8 mouse cellular contexts compared by ENCODE assay signal in genomic region chr14:57951089-57951488, GRCm38 (mm10). TPM values are rescaled to one million over a fixed set of nuclear protein-coding genes. Genes with fewer than 3 reads are reported as not detected.
DNase-seq lines count a peak whose midpoint lies in the region; ATAC-seq lines count a peak whose summit lies in the region.

No protein-coding gene starts in this region.

- DNase-seq in frontal cortex, postnatal 36 days (ENCODE audit: low spot score in 2 of 2): peak; percentile 5 to 21
- DNase-seq in frontal cortex, postnatal 25 days (ENCODE audit: low spot score in 2 of 2): no peak
- DNase-seq in midbrain, embryonic 10.5 days (ENCODE audit: low spot score): peak; percentile 32
- peak; percentile 56 for DNase-seq in ZHBTc4 (ENCODE audit: low read depth, low spot score)
- peak; percentile 32 for DNase-seq in retina, postnatal 7 days (ENCODE audit: low read depth, low spot score)
- no peak for DNase-seq in gastrocnemius, adult 8-10 months (ENCODE audit: low spot score in 2 of 2)

- no peak overlapping the region for H3K27ac ChIP-seq in midbrain, embryonic 10.5 days (replicated peaks)
- H3K27ac ChIP-seq in midbrain, embryonic 16.5 days (ENCODE audit: low read length): no peak overlapping the region

- H3K36me3 ChIP-seq in midbrain, embryonic 10.5 days: peaks cover 22% of the 10 kb centered on the region
- H3K36me3 ChIP-seq in midbrain, embryonic 16.5 days (ENCODE audit: control insufficient read depth, insufficient read depth, low read length): peaks cover 3% of the 10 kb centered on the region; the same call in 1 of the 2 replicates

- no peak overlapping the region for H3K4me3 ChIP-seq in midbrain, embryonic 10.5 days
- no peak overlapping the region for H3K4me3 ChIP-seq in midbrain, embryonic 16.5 days (ENCODE audit: low read depth, low read length)

- no peaks in the 10 kb centered on the region for H3K9me3 ChIP-seq in midbrain, embryonic 10.5 days (replicated peaks)
- H3K9me3 ChIP-seq in midbrain, embryonic 16.5 days (replicated peaks; ENCODE audit: control insufficient read depth, low read length, poor library complexity, severe bottlenecking): no peaks in the 10 kb centered on the region

- H3K4me2 ChIP-seq in midbrain, embryonic 16.5 days (ENCODE audit: low read length): no peak overlapping the region

- no peaks in the 10 kb centered on the region for H3K27me3 ChIP-seq in midbrain, embryonic 10.5 days (ENCODE audit: low read depth, poor library complexity, severe bottlenecking)
- H3K27me3 ChIP-seq in midbrain, embryonic 16.5 days (ENCODE audit: control insufficient read depth, insufficient read depth, low read depth, low read length): no peaks in the 10 kb centered on the region

- WGBS in midbrain, embryonic 10.5 days: 29% methylated on average over 2 of the region's 2 CpGs
- WGBS in midbrain, embryonic 16.5 days: 24% methylated on average over 2 of the region's 2 CpGs

- no peak for ATAC-seq in midbrain, embryonic 16.5 days
- peak; percentile 32 to 64; a peak in 1 of 4 replicates for ATAC-seq in hematopoietic stem cell, adult 5-6 weeks (replicated peaks in 1 of 2; ENCODE audit: insufficient read depth in 1 of 2, low FRiP score in 2 of 2, low TSS enrichment in 1 of 2, low read depth in 1 of 2, poor library complexity in 2 of 2, severe bottlenecking in 2 of 2)

- peaks cover 4% of the 10 kb centered on the region; the same call in 1 of the 2 replicates for H3K4me1 ChIP-seq in midbrain, embryonic 10.5 days
- no peaks in the 10 kb centered on the region for H3K4me1 ChIP-seq in midbrain, embryonic 16.5 days (ENCODE audit: control insufficient read depth, insufficient read depth, low read length)

- no peak overlapping the region for H3K9ac ChIP-seq in midbrain, embryonic 16.5 days (ENCODE audit: low read depth, low read length)

RNA-seq across cellular contexts. Expression of gene Micu2, which starts 48.0 kb away (rescaled TPM):
- polyA plus RNA-seq in midbrain, embryonic 10.5 days (2016; fragmentation: Nextera tagmentation; extraction: Ambion mirVana): 58.2 and 61.6 TPM in 2 replicates
- 71.9 and 75.8 TPM in 2 replicates for polyA plus RNA-seq in midbrain, embryonic 16.5 days (2015; fragmentation: Nextera tagmentation; extraction: Ambion mirVana)
- 90.1 and 101 TPM in 2 replicates for total RNA-seq in hematopoietic stem cell, adult 5-6 weeks (2017)
- total RNA-seq in gastrocnemius, adult 8-10 months (2022): 10 to 100 TPM; 38.7 to 43.9 (median 41.0) TPM

Comparison
In these comparisons a context has a peak if more than half of its experiments do, and no peak if none do; other contexts are left out.
1. DNase-seq: peak in frontal cortex, postnatal 36 days (2 of 2), midbrain, embryonic 10.5 days (single experiment), ZHBTc4 (single experiment) and retina, postnatal 7 days (single experiment); none in frontal cortex, postnatal 25 days (0 of 2) and gastrocnemius, adult 8-10 months (0 of 2).